Mouse (Mus musculus) thymus, postnatal 14 days (tissue): Measurements from ENCODE around the gene Lysmd2.
"Not testable (repeated sequence)": the region's sequence is repeated elsewhere in the genome, so short reads cannot be mapped to it uniquely, and the experiment has no call there.

ENCODE experiments used
- DNase-seq: peaks from one replicate; pipeline ENCODE4 v3.0.0; 2021

Lysmd2 gene

GRCm38 (mm10) chr9:75625556-75626307 is at the start of gene Lysmd2:
Gene Lysmd2, plus strand, starts transcription at chr9:75625741.
- DNase-seq: peak; percentile 51

- no peak for DNase-seq
Measured at GRCm38 (mm10) chr9:75579321-75579720, 46.2 kb upstream of the Lysmd2 start.

- peak; percentile 21 for DNase-seq
Measured at GRCm38 (mm10) chr9:75581694-75582350, 43.7 kb upstream of the Lysmd2 start.

- DNase-seq: no peak
Measured at GRCm38 (mm10) chr9:75589850-75590790, 35.4 kb upstream of the Lysmd2 start.

- no peak for DNase-seq
Measured at GRCm38 (mm10) chr9:75593481-75593880, 32.1 kb upstream of the Lysmd2 start.

GRCm38 (mm10) chr9:75597036-75597435 is 28.5 kb upstream of the Lysmd2 start:
- no peak for DNase-seq

- DNase-seq: no peak
Measured at GRCm38 (mm10) chr9:75597596-75597995, 27.9 kb upstream of the Lysmd2 start.

- no peak for DNase-seq
Measured at GRCm38 (mm10) chr9:75599191-75599841, 26.2 kb upstream of the Lysmd2 start.

- no peak for DNase-seq
Measured at GRCm38 (mm10) chr9:75600166-75600934, 25.2 kb upstream of the Lysmd2 start.

GRCm38 (mm10) chr9:75601510-75601909 is 24.0 kb upstream of the Lysmd2 start:
- DNase-seq: no peak

- no peak for DNase-seq
Measured at GRCm38 (mm10) chr9:75607496-75607895, 18.0 kb upstream of the Lysmd2 start.

- DNase-seq: no peak
Measured at GRCm38 (mm10) chr9:75609505-75609904, 16.0 kb upstream of the Lysmd2 start.

GRCm38 (mm10) chr9:75609965-75610364 is 15.6 kb upstream of the Lysmd2 start:
- no peak for DNase-seq

GRCm38 (mm10) chr9:75610571-75611493 is 14.7 kb upstream of the Lysmd2 start, which contains the start of gene Tmod2:
Gene Tmod2, minus strand, starts transcription at chr9:75611325.
- no peak for DNase-seq

GRCm38 (mm10) chr9:75616560-75616959 is 9.0 kb upstream of the Lysmd2 start:
- DNase-seq: no peak

GRCm38 (mm10) chr9:75618836-75619400 is 6.6 kb upstream of the Lysmd2 start:
- DNase-seq: no peak

- DNase-seq: not testable (repeated sequence)
Measured at GRCm38 (mm10) chr9:75619761-75620160, 5.8 kb upstream of the Lysmd2 start.

GRCm38 (mm10) chr9:75621428-75621827 is 4.1 kb upstream of the Lysmd2 start:
- no peak for DNase-seq

GRCm38 (mm10) chr9:75624983-75625555 is 472 bp upstream of the Lysmd2 start:
- no peak for DNase-seq

- no peak for DNase-seq
Measured at GRCm38 (mm10) chr9:75626308-75626604, 715 bp downstream of the Lysmd2 start.
